Comparison of ENCODE assay signal across 8 mouse cellular contexts in the genomic region with DNA sequence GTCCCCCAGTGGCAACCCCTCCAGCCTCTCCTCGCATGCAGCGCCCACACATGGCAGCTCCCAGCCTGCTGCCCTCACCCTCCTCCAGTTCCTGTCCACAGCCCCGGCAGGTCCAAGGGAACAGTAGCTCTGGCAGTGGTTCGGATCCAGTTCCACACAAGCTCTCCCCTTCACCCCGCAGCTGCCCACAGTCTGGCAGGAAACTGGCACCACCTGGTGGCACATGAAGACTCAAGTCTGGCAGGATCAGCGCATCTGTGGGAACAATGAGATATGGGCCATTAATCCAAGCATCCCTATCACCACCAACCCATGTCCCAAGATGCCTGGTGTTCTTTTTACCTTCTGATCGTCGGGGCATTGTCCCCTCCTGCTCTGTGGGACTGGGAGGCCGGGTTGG. TPM values are rescaled to one million over a fixed set of nuclear protein-coding genes. Genes with fewer than 3 reads are reported as not detected.
A peak's percentile ranks its signal among the peaks of the same experiment; 100 is the strongest.
DNase-seq lines count a peak whose midpoint lies in the region; ATAC-seq and TF ChIP-seq lines count a peak whose summit lies in the region.

No protein-coding gene starts in this region.

- H3K9ac ChIP-seq in kidney, embryonic 15.5 days = no peak overlapping the region
- no peak overlapping the region for H3K9ac ChIP-seq in MEL (ENCODE audit: control insufficient read depth, low read depth, low read length, poor library complexity, severe bottlenecking)
- H3K9ac ChIP-seq in liver, embryonic 12.5 days = no peak overlapping the region; the same call in 1 of the 2 replicates

- H3K79me2 ChIP-seq in MEL (ENCODE audit: control insufficient read depth, insufficient read depth, low read length, poor library complexity) = peaks cover 11% of the 10 kb centered on the region

- ATAC-seq in kidney, embryonic 15.5 days (replicated peaks; ENCODE audit: low FRiP score) = no peak
- no peak for ATAC-seq in liver, embryonic 12.5 days

- peak; percentile 0 to 30; a peak in 2 of 4 replicates for TF ChIP-seq POLR2A in MEL (IDR thresholded peaks at IDR 0.05; ENCODE audit: control insufficient read depth in 1 of 2, insufficient read depth in 1 of 2, low read depth in 1 of 2, low read length in 2 of 2, poor library complexity in 1 of 2)

- 68% methylated on average over 9 of the region's 9 CpGs for WGBS in kidney, embryonic 15.5 days
- 82% methylated on average over 9 of the region's 9 CpGs for WGBS in liver, embryonic 12.5 days (ENCODE audit: insufficient replicate concordance)

- peak; percentile 4 for TF ChIP-seq RAD21 in MEL (IDR thresholded peaks at IDR 0.05; ENCODE audit: low read depth, low read length)

- peak overlapping the region; percentile 5; the same call in 1 of the 2 replicates for H3K4me3 ChIP-seq in kidney, embryonic 15.5 days (replicated peaks)
- H3K4me3 ChIP-seq in MEL (ENCODE audit: control insufficient read depth in 1 of 2, insufficient read depth in 1 of 2, low read depth in 2 of 2, low read length in 2 of 2) = no peak overlapping the region
- peak overlapping the region; percentile 80; the same call in 1 of the 2 replicates for H3K4me3 ChIP-seq in liver, embryonic 12.5 days

- no peak for TF ChIP-seq EP300 in MEL (IDR thresholded peaks at IDR 0.05; ENCODE audit: low read depth in 1 of 2, low read length in 2 of 2)

- peak overlapping the region; percentile 51 for H3K27ac ChIP-seq in kidney, embryonic 15.5 days
- no peak overlapping the region for H3K27ac ChIP-seq in MEL (ENCODE audit: control insufficient read depth, low read depth, low read length)
- 0 out of 2 replicates have a peak overlapping the region, but pooled peaks have one; percentile 17 for H3K27ac ChIP-seq in liver, embryonic 12.5 days

- H3K36me3 ChIP-seq in kidney, embryonic 15.5 days = peaks cover 83% of the 10 kb centered on the region
- H3K36me3 ChIP-seq in MEL (ENCODE audit: control insufficient read depth in 1 of 2, insufficient read depth in 2 of 2, low read length in 2 of 2) = peaks cover 8 to 11% of the 10 kb centered on the region in 2 experiments
- peaks cover 85% of the 10 kb centered on the region for H3K36me3 ChIP-seq in liver, embryonic 12.5 days

- TF ChIP-seq CTCF in MEL (IDR thresholded peaks at IDR 0.05 in 2 of 3, conservative IDR thresholded peaks at IDR 0.05 in 1 of 3; ENCODE audit: control insufficient read depth in 1 of 3, insufficient read depth in 1 of 3, low read depth in 2 of 3, low read length in 3 of 3, poor library complexity in 1 of 3, severe bottlenecking in 1 of 3) = peak in 2 of 3 experiments; percentile 32 to 36; a peak in 3 of 6 replicates

- peak; percentile 29 to 39 for DNase-seq in adrenal gland, postnatal 36 days
- DNase-seq in adrenal gland, postnatal 4 days (ENCODE audit: low spot score in 2 of 2) = no peak
- no peak for DNase-seq in kidney, adult 8-10 months
- no peak for DNase-seq in MEL (ENCODE audit: low read depth, low spot score)
- DNase-seq in embryo, embryonic 11 days = no peak
- DNase-seq in ovary, postnatal 10 days (ENCODE audit: low spot score) = no peak

- H3K27me3 ChIP-seq in kidney, embryonic 15.5 days = no peaks in the 10 kb centered on the region
- no peaks in the 10 kb centered on the region for H3K27me3 ChIP-seq in MEL (ENCODE audit: control insufficient read depth in 1 of 2, insufficient read depth in 2 of 2, low read length in 2 of 2)
- no peaks in the 10 kb centered on the region for H3K27me3 ChIP-seq in liver, embryonic 12.5 days (replicated peaks)

- peak overlapping the region; percentile 76; the same call in 1 of the 2 replicates for H3K4me2 ChIP-seq in kidney, embryonic 15.5 days
- H3K4me2 ChIP-seq in liver, embryonic 12.5 days = 0 out of 2 replicates have a peak overlapping the region, but pooled peaks have one; percentile 89

- H3K4me1 ChIP-seq in kidney, embryonic 15.5 days = peaks cover 33% of the 10 kb centered on the region
- H3K4me1 ChIP-seq in MEL (ENCODE audit: control insufficient read depth in 1 of 2, insufficient read depth in 2 of 2, low read length in 2 of 2) = no peaks in the 10 kb centered on the region; a peak in 1 of 4 replicates
- H3K4me1 ChIP-seq in liver, embryonic 12.5 days = peaks cover 40% of the 10 kb centered on the region

- H3K9me3 ChIP-seq in kidney, embryonic 15.5 days (replicated peaks) = peaks cover 4% of the 10 kb centered on the region
- H3K9me3 ChIP-seq in MEL (replicated peaks; ENCODE audit: insufficient read depth, low read length) = no peaks in the 10 kb centered on the region
- H3K9me3 ChIP-seq in liver, embryonic 12.5 days (replicated peaks) = peaks cover 5% of the 10 kb centered on the region

TF ChIP-seq in MEL, 35 proteins besides CTCF, POLR2A, EP300 and RAD21:
- TF ChIP-seq SMC3 (IDR thresholded peaks at IDR 0.05; ENCODE audit: low read depth, low read length) (peak; percentile 33), RCOR1 (IDR thresholded peaks at IDR 0.05; ENCODE audit: low read depth, low read length) (no peak), POLR2AphosphoS2 (IDR thresholded peaks at IDR 0.05; ENCODE audit: low read length) (0 out of 2 replicates have a peak, but pooled peaks have one; percentile 29), MEF2A (IDR thresholded peaks at IDR 0.05; ENCODE audit: extremely low read depth, insufficient replicate concordance, low read depth, low read length, poor library complexity, severe bottlenecking) (no peak)

RNA-seq across cellular contexts. Expression of a gene that starts 2.2 kb away (rescaled TPM):
- 10 to 100 TPM; 28.1 to 34.1 TPM for total RNA-seq in adrenal gland, postnatal 36 days (2021)
- 10 to 100 TPM; 32.3 to 33.7 TPM for total RNA-seq in adrenal gland, postnatal 4 days (2021)
- polyA plus RNA-seq in kidney, embryonic 15.5 days (2015; fragmentation: Nextera tagmentation; extraction: Ambion mirVana) = 9.1 and 11.9 TPM in 2 replicates
- total RNA-seq in MEL (2012; rRNA removed) = 6.0 and 7.0 TPM in 2 replicates
- 10 to 100 TPM in 1 of 2 experiments, not detected in 1; 15.2 TPM for polyA plus RNA-seq in MEL (2012; ENCODE audit: insufficient read depth in 1 of 2, insufficient read length in 2 of 2, low read depth in 1 of 2, low replicate concordance in 2 of 2, missing spikeins in 1 of 2)
- polyA plus RNA-seq in liver, embryonic 12.5 days (2016; fragmentation: Nextera tagmentation; extraction: Ambion mirVana) = 4.5 and 7.2 TPM in 2 replicates

RNA-seq across cellular contexts. Expression of a gene that starts 6.7 kb away (rescaled TPM):
- 10 to 100 TPM; 43.2 to 60.5 TPM for total RNA-seq in adrenal gland, postnatal 36 days (2021)
- total RNA-seq in adrenal gland, postnatal 4 days (2021) = 10 to 100 TPM; 36.8 to 41.9 TPM
- 64.9 and 65.9 TPM in 2 replicates for polyA plus RNA-seq in kidney, embryonic 15.5 days (2015; fragmentation: Nextera tagmentation; extraction: Ambion mirVana)
- 126 and 151 TPM in 2 replicates for total RNA-seq in MEL (2012; rRNA removed)
- 100 to 1,000 TPM in 1 of 2 experiments, not detected in 1; 282 TPM for polyA plus RNA-seq in MEL (2012; ENCODE audit: insufficient read depth in 1 of 2, insufficient read length in 2 of 2, low read depth in 1 of 2, low replicate concordance in 2 of 2, missing spikeins in 1 of 2)
- polyA plus RNA-seq in liver, embryonic 12.5 days (2016; fragmentation: Nextera tagmentation; extraction: Ambion mirVana) = 67.2 and 73.1 TPM in 2 replicates

RNA-seq across cellular contexts. Expression of a gene that starts 6.9 kb away (rescaled TPM):
- total RNA-seq in adrenal gland, postnatal 36 days (2021) = 100 to 1,000 TPM; 106 to 110 TPM
- 100 to 1,000 TPM; 113 TPM for total RNA-seq in adrenal gland, postnatal 4 days (2021)
- 140 and 148 TPM in 2 replicates for polyA plus RNA-seq in kidney, embryonic 15.5 days (2015; fragmentation: Nextera tagmentation; extraction: Ambion mirVana)
- 67.3 and 85.1 TPM in 2 replicates for total RNA-seq in MEL (2012; rRNA removed)
- polyA plus RNA-seq in MEL (2012; ENCODE audit: insufficient read depth in 1 of 2, insufficient read length in 2 of 2, low read depth in 1 of 2, low replicate concordance in 2 of 2, missing spikeins in 1 of 2) = 10 to 100 TPM in 1 of 2 experiments, not detected in 1; 85.6 TPM
- 58.2 and 62.3 TPM in 2 replicates for polyA plus RNA-seq in liver, embryonic 12.5 days (2016; fragmentation: Nextera tagmentation; extraction: Ambion mirVana)

RNA-seq across cellular contexts. Expression of a gene that starts 19.9 kb away (rescaled TPM):
- 10 to 100 TPM; 53.8 to 64.0 TPM for total RNA-seq in adrenal gland, postnatal 36 days (2021)
- 10 to 100 TPM; 87.2 to 88.0 TPM for total RNA-seq in adrenal gland, postnatal 4 days (2021)
- 83.0 and 93.5 TPM in 2 replicates for polyA plus RNA-seq in kidney, embryonic 15.5 days (2015; fragmentation: Nextera tagmentation; extraction: Ambion mirVana)
- 46.7 and 50.9 TPM in 2 replicates for total RNA-seq in MEL (2012; rRNA removed)
- 100 to 1,000 TPM in 1 of 2 experiments, not detected in 1; 129 TPM for polyA plus RNA-seq in MEL (2012; ENCODE audit: insufficient read depth in 1 of 2, insufficient read length in 2 of 2, low read depth in 1 of 2, low replicate concordance in 2 of 2, missing spikeins in 1 of 2)
- polyA plus RNA-seq in liver, embryonic 12.5 days (2016; fragmentation: Nextera tagmentation; extraction: Ambion mirVana) = 51.5 and 53.1 TPM in 2 replicates

RNA-seq across cellular contexts. Expression of a gene that starts 20.2 kb away (rescaled TPM):
- under 1 TPM; 0.60 to 0.79 TPM for total RNA-seq in adrenal gland, postnatal 36 days (2021)
- 1 to 10 TPM; 2.7 to 3.3 TPM for total RNA-seq in adrenal gland, postnatal 4 days (2021)
- polyA plus RNA-seq in kidney, embryonic 15.5 days (2015; fragmentation: Nextera tagmentation; extraction: Ambion mirVana) = 2.0 and 2.1 TPM in 2 replicates
- total RNA-seq in MEL (2012; rRNA removed) = 5.0 and 5.8 TPM in 2 replicates
- polyA plus RNA-seq in MEL (2012; ENCODE audit: insufficient read depth in 1 of 2, insufficient read length in 2 of 2, low read depth in 1 of 2, low replicate concordance in 2 of 2, missing spikeins in 1 of 2) = 1 to 10 TPM in 1 of 2 experiments, not detected in 1; 6.4 TPM
- 0.90 and 1.3 TPM in 2 replicates for polyA plus RNA-seq in liver, embryonic 12.5 days (2016; fragmentation: Nextera tagmentation; extraction: Ambion mirVana)

Comparison
In these comparisons a context has a peak if more than half of its experiments do, and no peak if none do; other contexts are left out.
1. DNase-seq: peak in adrenal gland, postnatal 36 days (2 of 2); none in adrenal gland, postnatal 4 days (0 of 2), kidney, adult 8-10 months (0 of 2), MEL (single experiment), embryo, embryonic 11 days (single experiment) and ovary, postnatal 10 days (single experiment).
2. H3K4me3 ChIP-seq: peak in kidney, embryonic 15.5 days (single experiment) and liver, embryonic 12.5 days (single experiment); none in MEL (0 of 2).